14 mouse cellular contexts compared by ENCODE assay signal in the genomic region with DNA sequence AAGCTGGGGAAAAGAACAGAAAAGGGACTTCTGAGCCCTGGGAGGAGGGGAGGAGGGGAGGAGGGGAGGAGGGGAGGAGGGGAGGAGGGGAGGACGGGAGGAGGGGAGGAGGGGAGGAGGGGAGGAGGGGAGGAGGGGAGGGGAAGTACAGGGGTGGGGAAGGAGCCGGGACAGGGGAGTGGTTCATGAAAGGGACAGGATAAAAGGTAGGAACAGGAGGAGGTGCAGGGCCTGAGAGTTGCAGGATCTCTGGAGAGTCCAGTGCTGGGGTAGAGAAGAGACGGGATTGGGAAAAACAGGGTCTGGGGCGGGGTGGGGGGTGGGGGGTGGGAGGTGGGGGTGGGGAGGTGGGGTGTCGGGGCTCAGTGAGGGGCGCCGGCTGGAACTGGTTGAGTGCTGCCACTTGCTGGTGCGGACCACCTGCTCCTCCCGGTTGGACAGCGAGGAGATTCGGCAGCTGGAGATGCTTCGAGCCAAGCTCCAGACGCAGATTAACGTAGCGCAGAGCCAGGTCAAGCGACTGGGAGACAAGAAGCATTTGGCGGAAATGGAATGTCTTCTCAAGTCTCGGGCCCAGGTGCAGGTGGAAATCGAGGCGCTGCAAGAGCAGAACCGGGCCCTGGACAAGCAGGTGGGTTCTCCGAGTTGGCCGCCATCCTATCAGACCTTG. TPM values are rescaled to one million over a fixed set of nuclear protein-coding genes. Genes with fewer than 3 reads are reported as not detected.
A peak's percentile ranks its signal among the peaks of the same experiment; 100 is the strongest.
DNase-seq lines count a peak whose midpoint lies in the region; ATAC-seq and TF ChIP-seq lines count a peak whose summit lies in the region.
"Had no signal": no experiment of that assay in that cellular context is flagged by ENCODE, and none has a peak within 500 bp of the region (broad histone marks: within the 10 kb centered on the region; RNA-seq: fewer than 3 reads in every experiment).

No protein-coding gene starts in this region.

- 0 out of 2 replicates have a peak, but pooled peaks cover 10% of the 10 kb centered on the region for H3K4me1 ChIP-seq in embryonic facial prominence, embryonic 12.5 days
- H3K4me1 ChIP-seq in hindbrain, embryonic 14.5 days (replicated peaks; ENCODE audit: control insufficient read depth, insufficient read depth, low read length), result no peaks in the 10 kb centered on the region
- 0 out of 2 replicates have a peak, but pooled peaks cover 3% of the 10 kb centered on the region for H3K4me1 ChIP-seq in midbrain, postnatal 0 days (ENCODE audit: insufficient read depth, low read length)

- peaks cover 21% of the 10 kb centered on the region for H3K27me3 ChIP-seq in embryonic facial prominence, embryonic 12.5 days
- peaks cover 15% of the 10 kb centered on the region for H3K27me3 ChIP-seq in hindbrain, embryonic 14.5 days (ENCODE audit: control insufficient read depth, insufficient read depth, low read length)
- no peaks in the 10 kb centered on the region for H3K27me3 ChIP-seq in midbrain, postnatal 0 days (ENCODE audit: insufficient read depth, low read length)

- peak overlapping the region; percentile 38 for H3K4me2 ChIP-seq in embryonic facial prominence, embryonic 12.5 days (replicated peaks)
- peak overlapping the region; percentile 31 for H3K4me2 ChIP-seq in hindbrain, embryonic 14.5 days (replicated peaks)
- 0 out of 2 replicates have a peak overlapping the region, but pooled peaks have one; percentile 26 for H3K4me2 ChIP-seq in midbrain, postnatal 0 days (ENCODE audit: low read depth, low read length, poor library complexity, severe bottlenecking)

- no peak overlapping the region for H3K27ac ChIP-seq in embryonic facial prominence, embryonic 12.5 days
- no peak overlapping the region for H3K27ac ChIP-seq in hindbrain, embryonic 14.5 days
- no peak overlapping the region for H3K27ac ChIP-seq in midbrain, postnatal 0 days (ENCODE audit: low read depth, low read length)

- H3K36me3 ChIP-seq in embryonic facial prominence, embryonic 12.5 days, result no peaks in the 10 kb centered on the region
- H3K36me3 ChIP-seq in hindbrain, embryonic 14.5 days (replicated peaks; ENCODE audit: control insufficient read depth, insufficient read depth), result no peaks in the 10 kb centered on the region
- H3K36me3 ChIP-seq in midbrain, postnatal 0 days (ENCODE audit: insufficient read depth, low read length), result no peaks in the 10 kb centered on the region

- ATAC-seq in embryonic facial prominence, embryonic 12.5 days (ENCODE audit: insufficient number of reproducible peaks, insufficient read depth, low FRiP score, low TSS enrichment), result no peak
- no peak for ATAC-seq in hindbrain, embryonic 14.5 days (ENCODE audit: low FRiP score)
- no peak for ATAC-seq in midbrain, postnatal 0 days (ENCODE audit: low FRiP score)
- no peak for ATAC-seq in activated CD4-positive, CD25-positive, alpha-beta regulatory T cell, adult 4 months
- no peak for ATAC-seq in CD4-positive, CD25-positive, alpha-beta regulatory T cell, adult 4 months
- ATAC-seq in cerebellum, adult (ENCODE audit: insufficient number of reproducible peaks, low FRiP score, low TSS enrichment), result no peak

- H3K4me3 ChIP-seq in embryonic facial prominence, embryonic 12.5 days, result no peak overlapping the region
- H3K4me3 ChIP-seq in hindbrain, embryonic 14.5 days (replicated peaks; ENCODE audit: low read length), result no peak overlapping the region
- no peak overlapping the region for H3K4me3 ChIP-seq in midbrain, postnatal 0 days (ENCODE audit: low read depth, low read length)
- H3K4me3 ChIP-seq: myocyte had no signal

- 13% methylated on average over 20 of the region's 23 CpGs for WGBS in embryonic facial prominence, embryonic 12.5 days
- 17% methylated on average over 19 of the region's 23 CpGs for WGBS in hindbrain, embryonic 14.5 days
- 12% methylated on average over 19 of the region's 23 CpGs for WGBS in midbrain, postnatal 0 days

- peak; percentile 24 for DNase-seq in kidney, postnatal 10 days
- no peak for DNase-seq in kidney, adult 8-10 months
- DNase-seq in hindbrain, embryonic 14.5 days (ENCODE audit: low spot score), result no peak
- peak; percentile 44 for DNase-seq in midbrain, postnatal 0 days (ENCODE audit: low spot score)
- DNase-seq: adrenal gland, postnatal 14 days; heart, postnatal 36 days; lung, adult 18-20 months; right cerebral cortex, postnatal 4 days; thymus, postnatal 25 days had no signal

- no peak overlapping the region for H3K9ac ChIP-seq in embryonic facial prominence, embryonic 12.5 days
- no peak overlapping the region for H3K9ac ChIP-seq in hindbrain, embryonic 14.5 days
- H3K9ac ChIP-seq in midbrain, postnatal 0 days (replicated peaks; ENCODE audit: low read length, poor library complexity, severe bottlenecking), result no peak overlapping the region

- no peaks in the 10 kb centered on the region for H3K9me3 ChIP-seq in embryonic facial prominence, embryonic 12.5 days
- H3K9me3 ChIP-seq in hindbrain, embryonic 14.5 days (ENCODE audit: control insufficient read depth, low read length), result no peaks in the 10 kb centered on the region
- no peaks in the 10 kb centered on the region for H3K9me3 ChIP-seq in midbrain, postnatal 0 days (ENCODE audit: low read length)

- TF ChIP-seq CTCF in midbrain, postnatal 0 days (IDR thresholded peaks at IDR 0.05), result no peak

RNA-seq across cellular contexts. Expression of a gene that starts 4.9 kb away (rescaled TPM):
- 3.8 and 4.2 TPM in 2 replicates for polyA plus RNA-seq in embryonic facial prominence, embryonic 12.5 days (2016; fragmentation: Nextera tagmentation; extraction: Ambion mirVana)
- polyA plus RNA-seq in hindbrain, embryonic 14.5 days (2014; fragmentation: Nextera tagmentation; extraction: Ambion mirVana), result 6.1 and 6.5 TPM in 2 replicates
- total RNA-seq in midbrain, postnatal 0 days (2014; rRNA removed), result 4.2 and 7.2 TPM in 2 replicates
- 4.3 and 5.8 TPM in 2 replicates for polyA plus RNA-seq in midbrain, postnatal 0 days (2015; fragmentation: Nextera tagmentation; extraction: Ambion mirVana)
- polyA plus RNA-seq in activated CD4-positive, CD25-positive, alpha-beta regulatory T cell, adult 4 months (2017; shearing (Covaris generic)), result 1 to 10 TPM in 1 of 2 experiments, under 1 TPM in 1; 0.96 to 2.2 TPM
- polyA plus RNA-seq in CD4-positive, CD25-positive, alpha-beta regulatory T cell, adult 4 months (2017; shearing (Covaris generic)), result 1 to 10 TPM; 2.9 to 3.7 TPM

RNA-seq across cellular contexts. Expression of a gene that starts 7.6 kb away (rescaled TPM):
- polyA plus RNA-seq in embryonic facial prominence, embryonic 12.5 days (2016; fragmentation: Nextera tagmentation; extraction: Ambion mirVana), result 78.5 and 84.9 TPM in 2 replicates
- polyA plus RNA-seq in hindbrain, embryonic 14.5 days (2014; fragmentation: Nextera tagmentation; extraction: Ambion mirVana), result 34.1 and 38.8 TPM in 2 replicates
- 12.8 and 17.0 TPM in 2 replicates for total RNA-seq in midbrain, postnatal 0 days (2014; rRNA removed)
- 36.4 and 38.5 TPM in 2 replicates for polyA plus RNA-seq in midbrain, postnatal 0 days (2015; fragmentation: Nextera tagmentation; extraction: Ambion mirVana)
- 100 to 1,000 TPM; 683 to 699 TPM for polyA plus RNA-seq in activated CD4-positive, CD25-positive, alpha-beta regulatory T cell, adult 4 months (2017; shearing (Covaris generic))
- polyA plus RNA-seq in CD4-positive, CD25-positive, alpha-beta regulatory T cell, adult 4 months (2017; shearing (Covaris generic)), result 100 to 1,000 TPM; 575 to 614 TPM

RNA-seq across cellular contexts. Expression of a gene that starts 32.0 kb away (rescaled TPM):
- polyA plus RNA-seq in embryonic facial prominence, embryonic 12.5 days (2016; fragmentation: Nextera tagmentation; extraction: Ambion mirVana), result 5.7 and 6.5 TPM in 2 replicates
- polyA plus RNA-seq in hindbrain, embryonic 14.5 days (2014; fragmentation: Nextera tagmentation; extraction: Ambion mirVana), result 4.3 and 5.6 TPM in 2 replicates
- 27.4 and 41.6 TPM in 2 replicates for total RNA-seq in midbrain, postnatal 0 days (2014; rRNA removed)
- polyA plus RNA-seq in midbrain, postnatal 0 days (2015; fragmentation: Nextera tagmentation; extraction: Ambion mirVana), result 5.5 and 5.6 TPM in 2 replicates
- 1 to 10 TPM; 5.8 to 6.2 TPM for polyA plus RNA-seq in activated CD4-positive, CD25-positive, alpha-beta regulatory T cell, adult 4 months (2017; shearing (Covaris generic))
- 1 to 10 TPM; 5.9 to 8.9 TPM for polyA plus RNA-seq in CD4-positive, CD25-positive, alpha-beta regulatory T cell, adult 4 months (2017; shearing (Covaris generic))

RNA-seq across cellular contexts. Expression of a gene that starts 32.2 kb away (rescaled TPM):
- 0.33 and 0.82 TPM in 2 replicates for polyA plus RNA-seq in embryonic facial prominence, embryonic 12.5 days (2016; fragmentation: Nextera tagmentation; extraction: Ambion mirVana)
- 0.39 and 0.40 TPM in 2 replicates for polyA plus RNA-seq in hindbrain, embryonic 14.5 days (2014; fragmentation: Nextera tagmentation; extraction: Ambion mirVana)
- total RNA-seq in midbrain, postnatal 0 days (2014; rRNA removed), result 0.38 TPM in 1 of 2 replicates, not detected in the other
- polyA plus RNA-seq in midbrain, postnatal 0 days (2015; fragmentation: Nextera tagmentation; extraction: Ambion mirVana), result 0.25 and 0.30 TPM in 2 replicates
- not detected for polyA plus RNA-seq in activated CD4-positive, CD25-positive, alpha-beta regulatory T cell, adult 4 months (2017; shearing (Covaris generic))
- polyA plus RNA-seq in CD4-positive, CD25-positive, alpha-beta regulatory T cell, adult 4 months (2017; shearing (Covaris generic)), result not detected
- total RNA-seq: heart, postnatal 36 days had no signal

RNA-seq across cellular contexts. Expression of a gene that starts 50.6 kb away (rescaled TPM):
- 0.56 and 0.64 TPM in 2 replicates for polyA plus RNA-seq in embryonic facial prominence, embryonic 12.5 days (2016; fragmentation: Nextera tagmentation; extraction: Ambion mirVana)
- polyA plus RNA-seq in hindbrain, embryonic 14.5 days (2014; fragmentation: Nextera tagmentation; extraction: Ambion mirVana), result 4.3 and 4.4 TPM in 2 replicates
- total RNA-seq in midbrain, postnatal 0 days (2014; rRNA removed), result 51.6 and 51.7 TPM in 2 replicates
- 5.4 and 6.6 TPM in 2 replicates for polyA plus RNA-seq in midbrain, postnatal 0 days (2015; fragmentation: Nextera tagmentation; extraction: Ambion mirVana)
- polyA plus RNA-seq in activated CD4-positive, CD25-positive, alpha-beta regulatory T cell, adult 4 months (2017; shearing (Covaris generic)), result not detected
- under 1 TPM in 1 of 2 experiments, not detected in 1; 0.23 TPM for polyA plus RNA-seq in CD4-positive, CD25-positive, alpha-beta regulatory T cell, adult 4 months (2017; shearing (Covaris generic))

Comparison
In these comparisons a context has a peak if more than half of its experiments do, and no peak if none do; other contexts are left out.
1. DNase-seq: peak in kidney, postnatal 10 days (single experiment) and midbrain, postnatal 0 days (single experiment); none in kidney, adult 8-10 months (0 of 2) and hindbrain, embryonic 14.5 days (single experiment).
2. Peak in every context shown above with its lines, with median percentiles within 50 percentile points of each other: H3K4me2 ChIP-seq.